Mouse (Mus musculus): ENCODE results near the gene Exoc3.
A peak's percentile ranks its signal among the peaks of the same experiment; 100 is the strongest.

Exoc3 gene

DNA sequence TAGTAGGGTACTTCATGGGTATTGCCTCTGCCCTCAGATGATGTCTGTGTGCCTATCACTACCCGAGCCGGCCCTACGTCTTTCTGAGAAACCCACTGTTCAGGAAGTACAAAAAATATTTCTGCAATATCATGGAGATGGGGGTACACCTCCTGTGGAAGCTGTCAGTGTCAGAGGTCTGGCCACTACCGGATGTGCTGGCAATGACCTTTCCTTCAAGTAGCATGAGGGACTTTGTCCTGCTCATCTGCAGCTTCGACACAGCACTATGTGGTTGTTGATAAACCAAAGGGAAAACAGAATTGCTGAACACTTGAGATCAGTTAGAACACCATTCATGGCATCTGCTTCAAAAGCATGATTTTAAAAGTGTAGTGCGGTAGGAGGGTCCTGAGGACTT is 67.7 kb downstream of the Exoc3 start:
- DNase-seq (ENCODE audit: low read depth, low spot score), result no peak

- no peak for DNase-seq (ENCODE audit: low read depth, low spot score)
Observed at GRCm38 (mm10) chr13:74138906-74139647, 69.5 kb downstream of the Exoc3 start.

GRCm38 (mm10) chr13:74129909-74130308 is 78.6 kb downstream of the Exoc3 start:
- DNase-seq (ENCODE audit: low read depth, low spot score), result no peak

DNA sequence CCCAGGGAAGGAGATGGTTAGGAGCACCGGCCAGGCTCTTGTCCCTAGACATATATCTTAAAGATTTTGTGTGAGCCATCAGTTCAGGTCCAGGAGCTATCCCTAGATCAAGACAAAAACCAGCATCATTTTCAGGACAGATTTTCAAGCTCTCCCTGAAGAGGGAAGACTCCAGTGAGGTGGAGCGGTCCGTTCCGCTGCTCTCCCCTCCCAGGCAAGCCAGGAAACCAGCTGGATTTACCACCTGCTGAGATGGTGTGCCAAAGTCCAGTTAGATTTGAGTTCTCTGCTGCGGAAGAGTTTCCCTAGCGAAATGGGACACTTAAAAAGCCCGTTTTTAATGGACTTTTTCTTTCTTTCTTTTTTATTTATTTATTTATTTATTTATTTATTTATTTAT is 81.0 kb downstream of the Exoc3 start:
- DNase-seq (ENCODE audit: low read depth, low spot score), result no peak

GRCm38 (mm10) chr13:74122632-74123031 is 85.9 kb downstream of the Exoc3 start:
- no peak for DNase-seq (ENCODE audit: low read depth, low spot score)

- no peak for DNase-seq (ENCODE audit: low read depth, low spot score)
Observed at GRCm38 (mm10) chr13:74121795-74122330, 86.7 kb downstream of the Exoc3 start.

DNA sequence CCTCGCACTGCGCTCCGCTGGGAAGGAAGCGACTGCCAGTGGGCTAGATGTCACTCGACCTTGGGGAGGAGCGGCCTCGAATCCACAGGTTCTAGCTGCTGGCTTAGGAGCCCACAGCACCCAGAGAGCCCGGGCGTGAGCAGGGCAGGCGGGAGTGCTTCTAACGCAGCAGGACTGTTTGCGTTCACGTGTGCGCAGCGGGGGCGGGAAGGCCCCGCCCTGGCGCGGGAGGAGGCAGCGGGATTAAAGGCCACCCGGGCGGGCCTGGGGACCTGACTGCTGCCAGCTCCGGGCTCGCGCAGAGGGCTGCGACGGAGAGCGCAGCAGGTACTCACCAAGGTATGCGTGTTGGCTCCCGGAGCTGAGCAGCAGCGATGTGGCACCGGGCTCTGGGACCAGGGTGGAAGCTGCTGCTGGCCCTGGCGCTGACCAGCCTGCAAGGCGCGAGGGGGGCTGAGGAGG is 87.4 kb downstream of the Exoc3 start, which contains the start of gene Slc9a3:
Gene Slc9a3 (plus strand): TSS at position 317 of the 462 bp plus-strand sequence.
- peak; percentile 6 for DNase-seq (ENCODE audit: low read depth, low spot score)

Measured in ES-CJ7 (cell line).